Mouse (Mus musculus) T-helper 1 cell (primary cell): ENCODE measurements at regions not wholly inside any gene's neighbourhood (a gene's known extent, or its start where the extent isn't known, plus 50 kb on each side); places are given as distances from the start of the nearest gene placed in this dataset.

Source experiments
- in situ Hi-C: fragments of 300-600 bp; cut with MboI, MseI; formaldehyde crosslinking; loops from one replicate; pipeline ENCODE4 v1.15.1; 2025; ENCODE audit warnings: high pct_unique_total_duplicates

- in situ Hi-C loops, result no loop called here
These were observed 166.6 kb downstream of the Cox7b2 start for GRCm38 (mm10) chr5:71381407-71381806.

GRCm38 (mm10) chr5:71366196-71366858, 181.7 kb downstream of the Cox7b2 start:
- in situ Hi-C loops, result no loop called here

- in situ Hi-C loops, result no loop called here
These were observed 206.5 kb downstream of the Cox7b2 start for GRCm38 (mm10) chr5:71341512-71341911.

- in situ Hi-C loops, result no loop called here
These were observed 213.8 kb upstream of the Gabra2 start for GRCm38 (mm10) chr5:71309414-71309813.

GRCm38 (mm10) chr5:71262202-71262883, 166.7 kb upstream of the Gabra2 start:
- in situ Hi-C loops, result no loop called here

- in situ Hi-C loops, result no loop called here
These were observed 153.6 kb upstream of the Gabra2 start for GRCm38 (mm10) chr5:71249273-71249672.

- in situ Hi-C loops, result no loop called here
These were observed 152.9 kb upstream of the Gabra2 start for GRCm38 (mm10) chr5:71248318-71249135.

GRCm38 (mm10) chr5:71227615-71228014, 132.0 kb upstream of the Gabra2 start:
- in situ Hi-C loops, result no loop called here

- in situ Hi-C loops, result no loop called here
These were observed 105.2 kb upstream of the Gabra2 start for GRCm38 (mm10) chr5:71200881-71201280.

GRCm38 (mm10) chr5:71177316-71177715, 81.7 kb upstream of the Gabra2 start:
- in situ Hi-C loops, result loop anchor here (10.0 kb wide), 1 partner anchor 1733 kb away; no protein-coding TSS in a partner anchor

- in situ Hi-C loops, result loop anchor here (10.0 kb wide), 1 partner anchor 1726 kb away; no protein-coding TSS in a partner anchor
These were observed 74.7 kb upstream of the Gabra2 start for GRCm38 (mm10) chr5:71170378-71170777.
